Mouse (Mus musculus) kidney, adult 18-20 months (tissue): ENCODE results near the gene Serpinb9g.
"Not testable (repeated sequence)": the region's sequence is repeated elsewhere in the genome, so short reads cannot be mapped to it uniquely, and the experiment has no call there.

Source experiments
- DNase-seq: peaks from one replicate; pipeline ENCODE4 v3.0.0; 2021

Gene Serpinb9g

GRCm38 (mm10) chr13:33484490-33484889 lies at the start of gene Serpinb9g:
Gene Serpinb9g, plus strand, starts transcription at chr13:33484790.
- not testable (repeated sequence) for DNase-seq

GRCm38 (mm10) chr13:33483872-33484271 lies 718 bp upstream of the Serpinb9g start:
- DNase-seq, result not testable (repeated sequence)

GRCm38 (mm10) chr13:33524629-33525028 lies 40.0 kb downstream of the Serpinb9g start:
- DNase-seq, result no peak

DNA sequence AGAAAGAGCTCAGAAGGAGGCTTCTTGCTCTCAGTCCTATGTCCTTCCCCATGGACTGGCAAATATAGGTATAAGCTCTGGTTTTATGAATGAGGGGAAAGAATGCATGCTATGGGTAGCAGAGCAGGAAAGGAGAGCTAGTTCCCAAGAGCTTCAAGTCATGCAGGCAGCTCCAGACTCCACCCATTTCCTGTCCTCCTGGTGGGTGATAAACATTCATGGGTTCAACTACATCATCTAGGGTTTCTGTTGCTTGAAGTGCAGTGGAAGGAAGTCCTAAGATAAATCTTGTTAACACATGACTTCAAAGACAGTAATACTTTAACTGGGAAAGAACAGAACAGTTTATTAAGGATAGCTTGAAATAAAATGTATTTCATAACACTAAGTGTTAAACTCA lies 48.2 kb downstream of the Serpinb9g start:
- DNase-seq, result no peak
